Mouse (Mus musculus) thymus, adult 2 months (tissue): ENCODE measurements around the gene Abcb9. TPM values are rescaled to one million over a fixed set of nuclear protein-coding genes. Genes with fewer than 3 reads are reported as not detected.

ENCODE experiments used
- DNase-seq: peaks from one replicate; pipeline ENCODE4 v3.0.0; 2021
- H3K27ac ChIP-seq: fragments of 200-500 bp; 2 replicates; pipeline ENCODE4 v1.5.1; 2012; ENCODE audit warnings: low read length, control low read depth; ENCODE audit not compliant: control insufficient read depth, insufficient read depth
- H3K27me3 ChIP-seq: fragments of 200-500 bp; 2 replicates; pipeline ENCODE4 v1.6.1; 2012; ENCODE audit warnings: mild to moderate bottlenecking, low read length, moderate library complexity, mixed read lengths; ENCODE audit not compliant: control insufficient read depth, insufficient read depth
- H3K36me3 ChIP-seq: fragments of 200-500 bp; 2 replicates; pipeline ENCODE4 v1.6.1; 2012; ENCODE audit warnings: mild to moderate bottlenecking, low read length, moderate library complexity; ENCODE audit not compliant: control insufficient read depth, insufficient read depth
- H3K4me1 ChIP-seq: fragments of 200-500 bp; replicated peaks from 2 replicates; pipeline ENCODE4 v1.6.1; 2012; ENCODE audit warnings: low read length; ENCODE audit not compliant: control insufficient read depth, insufficient read depth
- H3K4me3 ChIP-seq: fragments of 200-500 bp; 2 replicates; pipeline ENCODE4 v1.5.1; 2012; ENCODE audit warnings: mild to moderate bottlenecking, low read length, control low read depth, moderate library complexity; ENCODE audit not compliant: control insufficient read depth, insufficient read depth
- CTCF ChIP-seq: fragments of 200-500 bp; IDR thresholded peaks from 2 replicates; pipeline ENCODE4 v1.5.1; 2012; ENCODE audit warnings: mild to moderate bottlenecking, control low read depth, low read length, moderate library complexity, borderline replicate concordance; ENCODE audit not compliant: control insufficient read depth, poor library complexity, insufficient read depth; ENCODE audit errors: extremely low read depth
- POLR2A ChIP-seq: fragments of 200-500 bp; IDR thresholded peaks from 2 replicates; pipeline ENCODE4 v1.6.1; 2012; ENCODE audit warnings: mild to moderate bottlenecking, low read length, control low read depth, moderate library complexity; ENCODE audit not compliant: control insufficient read depth, poor library complexity, insufficient read depth; ENCODE audit errors: extremely low read depth
- WGBS: fragments of 180-500 bp; shearing (Covaris S2); methylation state at CpG from one replicate; pipeline ENCODE4 v1.1.7; 2018; 5-methylcytosine and 5-hydroxymethylcytosine counted together
- polyA plus RNA-seq: library from polyadenylated mRNA; depleted of rRNA; stranded (reverse); fragments of >200 nt; gene quantifications from 2 replicates; pipeline ENCODE4 v1.2.3, GENCODE M21; 2012

Gene Abcb9
- polyA plus RNA-seq, 1 experiment: 48.2 TPM

- TF ChIP-seq POLR2A (no peak), CTCF (peak; percentile 94; the same call in 1 of the 2 replicates)
- Histone ChIP-seq H3K27ac (peak overlapping the region; percentile 25; the same call in 1 of the 2 replicates), H3K27me3 (no peaks in the 10 kb centered on the region), H3K4me1 (peaks cover 19% of the 10 kb centered on the region), H3K36me3 (no peaks in the 10 kb centered on the region), H3K4me3 (peak overlapping the region; percentile 65)
- DNase-seq: peak; percentile 58
- 15% methylated on average over 17 of the region's 17 CpGs for WGBS
These were observed 15.6 kb upstream of the Abcb9 start for GRCm38 (mm10) chr5:124111077-124111741.

- Histone ChIP-seq H3K27ac (no peak overlapping the region), H3K36me3 (no peaks in the 10 kb centered on the region), H3K4me1 (no peaks in the 10 kb centered on the region), H3K27me3 (no peaks in the 10 kb centered on the region), H3K4me3 (no peak overlapping the region)
- TF ChIP-seq POLR2A (no peak), CTCF (no peak)
- WGBS: 97% methylated on average over 9 of the region's 9 CpGs
- no peak for DNase-seq
These were observed 8.0 kb upstream of the Abcb9 start for GRCm38 (mm10) chr5:124103552-124103951.

- DNase-seq: no peak
- Histone ChIP-seq H3K27me3 (no peaks in the 10 kb centered on the region), H3K36me3 (no peaks in the 10 kb centered on the region), H3K27ac (no peak overlapping the region), H3K4me3 (no peak overlapping the region), H3K4me1 (no peaks in the 10 kb centered on the region)
- TF ChIP-seq POLR2A (no peak), CTCF (no peak)
- WGBS: 91% methylated on average over 3 of the region's 3 CpGs
These were observed 7.4 kb upstream of the Abcb9 start for GRCm38 (mm10) chr5:124103020-124103419.

- Histone ChIP-seq H3K27me3 (no peaks in the 10 kb centered on the region), H3K4me1 (no peaks in the 10 kb centered on the region), H3K4me3 (no peak overlapping the region), H3K36me3 (no peaks in the 10 kb centered on the region), H3K27ac (no peak overlapping the region)
- TF ChIP-seq CTCF (no peak), POLR2A (no peak)
- DNase-seq: no peak
- WGBS: 93% methylated on average over 6 of the region's 6 CpGs
These were observed 6.7 kb upstream of the Abcb9 start for GRCm38 (mm10) chr5:124102326-124102725.

- no peaks in the 10 kb centered on the region for H3K27me3 ChIP-seq
- WGBS: 97% methylated on average over 11 of the region's 11 CpGs
- no peaks in the 10 kb centered on the region for H3K36me3 ChIP-seq
- no peak overlapping the region for H3K27ac ChIP-seq
- no peak for DNase-seq
- H3K4me3 ChIP-seq: no peak overlapping the region
- peaks cover 5% of the 10 kb centered on the region for H3K4me1 ChIP-seq
- TF ChIP-seq CTCF (no peak), POLR2A (no peak)
These were observed 4.8 kb upstream of the Abcb9 start for GRCm38 (mm10) chr5:124100128-124101044.

- TF ChIP-seq POLR2A (no peak), CTCF (no peak)
- Histone ChIP-seq H3K27me3 (no peaks in the 10 kb centered on the region), H3K27ac (no peak overlapping the region), H3K36me3 (no peaks in the 10 kb centered on the region), H3K4me3 (no peak overlapping the region), H3K4me1 (peaks cover 11% of the 10 kb centered on the region)
- DNase-seq: no peak
- 97% methylated on average over 2 of the region's 2 CpGs for WGBS
These were observed 3.3 kb upstream of the Abcb9 start for GRCm38 (mm10) chr5:124098923-124099322.
